Mouse (Mus musculus): ENCODE results near the gene Rpl18.
A peak's percentile ranks its signal among the peaks of the same experiment; 100 is the strongest.

Rpl18 gene

DNA sequence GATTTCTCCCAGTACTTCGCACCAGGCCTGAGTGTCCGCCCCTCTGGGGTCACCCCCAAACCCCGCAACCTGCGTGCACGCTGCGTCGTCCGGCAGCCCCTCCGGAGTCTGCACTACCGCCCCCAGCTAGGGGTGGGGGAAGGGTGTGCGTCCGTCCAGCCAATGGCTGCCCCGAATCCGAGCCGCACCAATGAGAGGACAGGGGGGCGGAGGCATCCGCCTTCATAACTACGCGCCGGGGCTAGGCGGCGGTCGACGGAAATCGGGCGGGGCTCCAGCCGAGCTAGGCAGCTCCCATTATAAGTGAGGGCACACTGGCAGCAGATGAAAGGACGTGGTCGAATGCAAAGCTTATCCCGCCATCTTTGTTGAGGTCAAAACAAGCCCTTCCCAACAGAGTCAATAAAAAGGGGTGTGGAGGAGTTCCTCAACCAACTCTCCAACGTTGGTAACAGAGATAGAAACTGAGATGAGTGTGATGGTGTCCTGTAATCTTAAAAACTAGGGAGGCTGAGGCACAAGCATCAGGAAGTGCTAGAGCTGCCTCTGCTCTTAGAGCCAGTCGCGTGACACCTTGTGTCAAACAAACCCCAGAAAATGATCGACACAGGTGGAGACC is at the start of gene Rpl18:
TSS of gene Rpl18 (plus strand) at position 368 of the 619 bp plus-strand sequence.
- DNase-seq (ENCODE audit: low spot score), result peak; percentile 93

DNA sequence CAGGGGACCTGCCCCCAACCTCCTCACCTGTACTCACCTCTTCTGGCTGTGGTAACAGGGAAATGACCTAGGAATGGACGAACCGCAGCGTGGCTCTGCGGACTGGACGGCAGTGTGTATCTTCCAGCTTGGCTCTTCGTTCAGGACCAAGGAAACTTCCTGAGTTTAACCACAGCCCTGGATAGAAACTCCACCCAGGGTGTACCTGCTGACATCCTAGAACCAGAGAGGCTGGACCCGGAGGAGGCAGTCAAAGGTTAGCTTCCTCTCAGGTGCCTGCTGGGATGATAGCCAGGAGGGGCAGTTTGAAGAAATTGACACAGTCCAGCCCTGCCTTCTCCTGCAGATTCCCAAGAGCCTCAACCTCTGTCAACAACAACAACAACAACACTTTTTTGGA is 49.1 kb upstream of the Rpl18 start, which contains the start of gene Fut2:
TSS of gene Fut2 (minus strand) at position 234 of the 400 bp plus-strand sequence.
- DNase-seq (ENCODE audit: low spot score), result no peak

DNA sequence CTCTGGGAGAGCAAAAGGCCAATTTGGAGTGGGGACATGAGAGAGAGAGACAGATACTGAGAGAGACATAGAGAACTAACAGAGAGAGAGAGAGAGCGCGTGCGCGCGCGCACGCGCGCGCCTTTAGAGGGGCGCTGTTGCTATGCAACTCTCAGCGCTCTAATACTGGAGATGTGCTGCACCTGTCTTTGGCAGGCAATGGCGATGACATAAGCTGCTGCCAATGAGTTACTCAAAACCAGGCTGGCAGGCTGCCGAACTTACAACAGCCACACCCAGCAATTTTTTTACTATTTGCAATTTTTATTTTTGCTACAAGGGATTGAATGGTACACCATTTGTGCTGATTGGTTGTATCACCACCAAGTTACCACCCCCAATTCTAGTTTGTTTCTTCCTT is 47.5 kb upstream of the Rpl18 start:
- no peak for DNase-seq (ENCODE audit: low spot score)

DNA sequence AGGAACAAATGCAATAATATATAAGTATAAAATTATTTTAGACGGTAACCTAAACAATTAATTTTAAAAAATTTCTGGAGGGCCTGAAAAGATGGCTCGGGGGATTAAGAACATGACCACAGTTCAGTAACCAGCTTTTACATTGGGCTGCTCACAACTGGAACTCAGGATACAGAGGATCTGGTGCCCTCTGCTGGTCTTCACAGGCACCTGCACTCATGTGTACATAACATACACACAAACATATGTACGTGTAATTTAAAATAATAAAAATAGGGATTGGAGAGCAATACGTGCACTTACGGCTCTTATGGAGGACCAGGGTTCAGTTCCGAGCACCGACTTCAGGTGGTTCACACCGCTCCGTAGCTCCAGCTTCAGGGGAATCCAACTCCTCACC is 46.3 kb upstream of the Rpl18 start:
- no peak for DNase-seq (ENCODE audit: low spot score)

DNA sequence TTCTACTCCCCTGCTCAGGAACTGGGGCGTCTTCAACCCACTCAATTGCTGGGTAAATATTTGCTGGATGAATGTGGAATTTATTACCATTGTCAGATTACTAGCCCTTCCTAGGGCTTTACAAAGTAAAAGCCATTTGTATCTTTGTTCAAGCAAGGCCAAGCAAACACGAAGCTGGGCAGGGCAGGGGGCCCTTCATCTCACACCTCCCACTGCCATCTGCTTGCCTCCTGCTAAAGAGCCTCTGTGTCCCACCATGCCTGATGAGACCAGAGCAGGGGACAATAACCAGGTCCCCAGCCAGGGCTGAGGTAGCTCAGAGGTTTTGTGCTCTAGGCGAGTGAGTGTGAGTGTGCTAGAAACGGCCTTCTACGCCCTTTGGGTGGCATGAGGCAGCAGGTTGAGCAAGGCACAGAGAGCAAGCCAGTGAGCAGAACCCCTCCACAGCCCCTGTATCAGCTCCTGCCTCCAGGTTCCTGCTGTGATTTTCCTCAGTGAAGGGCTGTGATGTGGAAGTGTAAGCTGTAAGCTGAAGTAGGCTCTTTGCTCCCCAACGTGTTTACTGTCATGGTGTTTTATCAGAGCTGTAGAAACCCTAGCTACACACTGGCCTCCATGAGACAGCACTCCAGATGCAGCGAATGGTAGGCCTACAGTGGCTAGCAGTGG is 37.5 kb upstream of the Rpl18 start:
- DNase-seq (ENCODE audit: low spot score), result no peak

DNA sequence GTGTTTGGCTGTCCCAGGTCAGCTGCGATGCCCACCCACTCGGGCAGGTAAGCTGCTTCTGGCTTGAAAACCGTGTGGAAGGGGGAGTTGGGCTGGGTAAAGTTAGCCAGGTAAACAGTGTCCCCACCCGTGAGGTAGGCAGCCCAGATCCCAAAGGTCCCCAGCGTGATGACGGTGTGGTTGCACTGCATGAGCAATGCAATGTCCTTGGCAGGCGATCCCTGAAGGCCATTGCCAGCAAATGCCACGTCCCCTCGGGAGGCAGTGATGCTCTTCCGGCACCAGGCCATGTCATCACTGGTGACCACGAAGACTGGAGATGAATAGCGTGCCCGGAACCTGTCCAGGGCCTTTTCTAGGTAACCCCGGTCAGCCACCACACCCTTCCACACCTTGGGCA is 36.7 kb upstream of the Rpl18 start:
- DNase-seq (ENCODE audit: low spot score), result no peak

DNA sequence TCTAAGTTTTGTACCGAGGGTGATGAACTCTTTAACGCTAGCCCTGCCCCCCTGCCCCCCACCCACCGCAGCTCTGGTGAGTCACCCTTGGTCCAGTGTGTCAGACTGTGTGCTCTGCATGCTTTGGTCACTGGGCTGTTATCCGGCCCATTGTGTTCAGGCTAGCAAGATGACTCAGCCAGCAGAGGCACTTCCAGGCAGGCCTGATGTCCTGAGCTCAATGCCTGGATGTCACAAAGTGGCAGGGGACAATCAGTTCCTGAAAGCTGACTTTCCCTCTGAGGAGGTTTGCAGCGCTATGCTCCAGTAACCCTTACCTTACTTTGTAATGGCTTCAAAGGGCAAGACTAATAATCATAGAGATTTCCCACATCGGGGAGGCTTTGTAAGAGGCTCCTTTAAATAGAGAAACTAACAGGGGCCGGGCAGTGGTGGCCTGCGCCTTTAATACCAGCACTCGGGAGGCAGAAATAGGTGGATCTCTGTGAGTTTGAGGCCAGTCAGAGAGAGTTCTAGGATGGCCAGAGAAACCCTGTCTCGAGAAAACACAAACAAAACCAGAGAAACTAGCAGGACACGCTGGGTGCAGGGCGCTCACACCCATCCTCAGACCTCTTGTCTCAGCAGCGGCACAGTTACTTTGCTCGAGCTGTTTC is 35.2 kb upstream of the Rpl18 start:
- DNase-seq (ENCODE audit: low spot score), result no peak

DNA sequence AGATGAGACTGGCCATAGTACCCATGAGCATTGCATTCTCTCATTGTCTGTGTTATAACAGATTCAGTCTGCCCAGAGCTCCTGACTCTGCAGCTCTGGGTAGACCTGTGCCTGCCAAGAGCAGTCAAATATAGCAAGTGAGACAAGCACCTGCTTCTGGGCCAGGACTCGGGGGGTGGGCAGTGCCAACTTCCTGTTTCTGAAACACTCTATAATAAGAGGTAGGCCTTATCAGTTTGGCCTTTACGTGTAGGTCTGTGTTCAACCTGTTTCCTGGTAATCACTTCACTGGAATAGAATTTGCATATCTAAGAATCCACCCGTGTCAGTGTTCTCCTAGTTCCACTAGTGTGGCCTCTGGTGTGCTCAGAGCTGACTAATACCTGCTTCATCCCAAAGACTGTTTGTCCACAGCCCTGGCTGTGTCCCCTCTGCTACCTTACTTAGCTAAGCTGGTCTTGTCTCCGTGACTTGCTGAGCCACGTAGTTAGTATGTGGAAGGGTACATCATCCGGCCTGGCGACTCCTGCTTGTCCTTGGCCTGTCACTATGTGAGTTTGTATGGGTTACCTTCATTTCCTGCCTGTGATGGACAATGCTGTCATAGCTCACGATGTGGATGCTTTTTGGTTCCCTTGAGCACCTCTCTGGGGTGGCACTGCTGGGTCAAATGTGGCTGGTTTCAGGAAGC is 34.1 kb upstream of the Rpl18 start:
- DNase-seq (ENCODE audit: low spot score), result no peak

DNA sequence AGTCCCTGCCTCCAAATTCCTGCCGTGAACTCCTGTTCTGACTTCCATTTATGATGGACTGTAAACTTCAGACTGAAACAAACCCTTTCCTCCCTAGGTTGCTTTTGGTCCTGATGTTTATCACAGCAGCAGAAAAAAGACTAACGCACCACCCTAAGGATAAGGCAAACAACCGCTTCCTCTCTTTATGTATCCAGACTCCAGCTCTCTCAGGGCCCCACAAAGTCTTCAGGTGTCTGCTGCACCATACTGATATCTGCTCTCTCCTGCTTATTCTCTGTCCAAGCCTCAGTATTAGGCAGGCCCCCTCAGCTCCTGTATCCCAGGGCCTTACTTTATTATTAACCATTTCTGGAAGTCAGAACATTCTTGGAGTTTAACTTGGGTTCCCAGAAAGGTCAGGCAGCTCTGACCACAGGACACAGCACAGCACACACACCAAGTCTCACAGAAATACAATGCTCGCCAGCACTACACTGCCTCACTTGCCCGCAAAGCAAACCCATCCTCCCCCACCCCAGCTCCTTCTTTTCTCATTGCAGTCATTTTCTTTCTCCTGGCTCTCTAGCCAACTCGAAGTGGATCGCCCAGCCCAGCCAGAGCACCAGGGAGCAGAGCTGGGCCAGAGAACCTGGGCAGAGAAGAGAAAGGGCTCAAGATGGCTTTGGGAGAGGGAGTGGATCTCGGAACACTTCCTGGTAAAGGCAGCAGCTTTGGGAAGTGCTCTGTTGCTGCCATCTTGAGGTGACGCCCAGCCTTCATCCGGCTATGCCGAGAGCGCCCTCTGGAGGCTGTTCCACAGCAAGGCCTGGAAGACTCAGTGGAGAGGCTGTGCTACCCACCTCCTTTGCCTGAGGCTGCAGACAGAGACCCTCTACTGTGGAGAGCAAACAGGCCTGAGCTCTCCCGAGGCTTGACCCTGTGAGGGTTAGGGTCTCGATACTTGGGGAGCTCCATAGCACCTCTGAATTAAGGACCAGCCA is 32.8 kb upstream of the Rpl18 start:
- no peak for DNase-seq (ENCODE audit: low spot score)

DNA sequence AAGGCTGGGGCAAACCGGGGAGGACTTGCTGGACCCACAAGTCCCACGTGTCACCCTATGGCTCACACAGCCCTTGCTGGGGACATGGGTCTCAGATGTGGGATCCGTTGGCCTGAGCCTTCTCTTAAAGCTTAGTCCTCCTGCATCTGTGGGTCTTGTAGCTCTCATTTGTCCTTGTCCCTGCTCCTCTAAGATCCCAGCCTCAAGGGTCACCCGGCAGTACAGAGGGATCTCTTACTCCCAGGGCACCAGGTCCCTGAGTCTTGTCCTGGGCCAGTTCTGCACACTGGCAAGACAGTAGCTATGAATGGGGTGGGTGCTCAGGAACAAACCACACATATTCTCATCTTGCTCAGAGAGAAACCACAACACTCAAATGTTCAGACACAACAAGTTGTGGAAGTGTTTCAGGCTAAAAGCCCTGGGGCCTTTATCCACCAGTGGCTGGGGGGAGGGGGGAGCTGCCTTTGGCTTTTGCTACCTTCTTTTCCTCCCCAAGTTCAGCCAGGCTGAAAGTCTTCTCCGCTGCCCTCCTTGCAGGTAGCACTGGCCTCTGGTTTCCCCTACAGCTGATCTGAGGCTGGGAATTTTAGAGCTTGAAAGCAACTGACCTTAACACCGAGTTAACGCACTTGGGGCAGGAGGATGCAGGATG is 31.7 kb upstream of the Rpl18 start, which contains the start of gene Ntn5:
TSS of gene Ntn5 (plus strand) at position 627 of the 655 bp plus-strand sequence.
- DNase-seq (ENCODE audit: low spot score), result no peak

DNA sequence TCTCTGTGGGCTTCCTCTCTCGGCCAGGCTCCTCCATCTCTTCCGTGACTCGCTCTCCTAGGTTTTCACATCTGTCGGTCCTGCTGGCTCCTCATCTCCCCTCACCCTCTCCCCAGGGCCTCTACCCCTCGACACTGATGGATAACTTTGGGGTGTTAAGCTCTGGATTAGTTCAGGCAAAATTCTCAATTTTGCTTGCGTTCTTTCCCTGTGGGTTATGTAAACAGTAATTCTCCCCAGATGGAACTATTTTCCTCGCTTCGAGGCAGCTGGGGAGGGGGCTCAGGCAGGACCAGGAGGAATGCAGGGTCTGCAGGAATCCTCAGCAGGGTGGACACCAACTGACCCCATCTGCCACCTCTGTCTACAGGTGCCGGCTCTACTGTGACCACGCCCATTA is 29.4 kb upstream of the Rpl18 start:
- DNase-seq (ENCODE audit: low spot score), result no peak

DNA sequence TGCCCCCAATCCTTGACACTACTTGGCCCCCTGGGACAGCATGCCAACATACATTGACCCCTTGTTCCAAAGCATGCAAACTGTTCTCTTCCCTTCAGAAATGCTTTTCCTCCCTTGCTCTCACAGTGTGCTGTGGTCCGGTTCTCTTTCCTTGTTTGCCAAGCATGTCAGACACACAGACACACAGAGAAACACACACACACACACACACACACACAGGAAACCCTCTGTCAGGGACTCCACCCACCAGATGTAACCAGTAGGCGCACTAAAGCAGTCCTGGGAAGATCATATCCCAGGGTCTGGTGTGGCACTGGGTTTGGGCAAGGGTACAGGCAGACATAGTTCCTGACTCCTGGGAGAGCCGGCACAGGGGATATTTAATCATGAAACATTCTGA is 28.4 kb upstream of the Rpl18 start:
- no peak for DNase-seq (ENCODE audit: low spot score)

DNA sequence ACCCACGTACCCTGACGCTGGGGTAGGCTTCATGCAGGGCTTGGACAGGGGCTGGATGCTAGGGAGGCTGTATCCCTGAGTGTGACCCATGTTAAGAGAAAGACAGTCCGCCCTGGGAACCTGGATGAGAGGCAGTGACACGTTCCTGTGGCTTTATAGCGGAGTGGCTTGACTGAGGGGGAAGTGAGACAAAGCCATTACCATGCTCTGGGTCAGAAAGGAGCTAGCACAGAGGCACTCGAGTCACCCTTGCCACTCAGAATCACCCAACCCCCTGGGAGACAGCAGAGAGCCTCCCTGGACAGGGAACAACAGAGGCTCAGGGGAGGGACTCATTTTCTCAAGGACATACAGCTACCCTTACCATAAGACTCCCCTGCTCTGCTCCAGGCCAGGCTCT is 26.2 kb upstream of the Rpl18 start:
- no peak for DNase-seq (ENCODE audit: low spot score)

DNA sequence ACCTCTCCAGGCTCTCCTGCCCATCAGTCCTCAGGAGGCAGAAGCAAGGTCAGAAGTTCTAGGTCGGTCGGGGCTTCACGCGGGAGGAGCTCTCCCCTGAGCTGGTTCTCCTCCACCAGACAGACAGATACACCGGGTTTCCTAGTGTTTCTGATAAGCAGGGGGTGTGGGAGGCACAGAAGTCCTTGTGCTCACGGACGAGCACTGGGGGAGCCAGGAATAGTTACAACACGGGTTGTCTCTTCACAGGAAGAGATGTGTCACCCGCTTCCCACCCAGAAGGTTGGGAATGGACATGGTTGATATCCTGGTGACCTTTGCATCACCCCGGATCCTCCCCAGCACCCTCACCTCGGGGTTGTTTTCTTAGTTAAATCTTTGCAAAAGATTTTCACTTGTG is 25.5 kb upstream of the Rpl18 start:
- DNase-seq (ENCODE audit: low spot score), result no peak

DNA sequence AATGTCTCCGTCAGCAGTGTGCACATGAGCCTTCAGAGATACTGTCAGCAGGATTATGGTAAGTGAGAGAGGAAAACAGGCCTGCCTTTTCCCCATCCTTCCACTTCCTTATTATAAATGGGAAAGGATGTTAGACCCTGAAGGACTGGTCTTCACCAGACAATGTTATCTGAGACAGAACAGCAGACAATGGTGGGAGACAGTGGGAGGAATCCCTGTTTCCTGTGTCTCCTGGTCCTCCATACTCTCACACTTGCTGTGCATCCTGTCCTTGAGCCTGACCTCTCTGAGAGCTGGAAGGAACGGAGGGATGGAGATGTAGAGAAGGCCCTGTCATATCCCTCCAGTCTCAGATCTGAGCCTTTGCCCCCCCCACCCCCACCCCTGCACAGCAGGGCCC is 22.9 kb upstream of the Rpl18 start:
- DNase-seq (ENCODE audit: low spot score), result no peak

DNA sequence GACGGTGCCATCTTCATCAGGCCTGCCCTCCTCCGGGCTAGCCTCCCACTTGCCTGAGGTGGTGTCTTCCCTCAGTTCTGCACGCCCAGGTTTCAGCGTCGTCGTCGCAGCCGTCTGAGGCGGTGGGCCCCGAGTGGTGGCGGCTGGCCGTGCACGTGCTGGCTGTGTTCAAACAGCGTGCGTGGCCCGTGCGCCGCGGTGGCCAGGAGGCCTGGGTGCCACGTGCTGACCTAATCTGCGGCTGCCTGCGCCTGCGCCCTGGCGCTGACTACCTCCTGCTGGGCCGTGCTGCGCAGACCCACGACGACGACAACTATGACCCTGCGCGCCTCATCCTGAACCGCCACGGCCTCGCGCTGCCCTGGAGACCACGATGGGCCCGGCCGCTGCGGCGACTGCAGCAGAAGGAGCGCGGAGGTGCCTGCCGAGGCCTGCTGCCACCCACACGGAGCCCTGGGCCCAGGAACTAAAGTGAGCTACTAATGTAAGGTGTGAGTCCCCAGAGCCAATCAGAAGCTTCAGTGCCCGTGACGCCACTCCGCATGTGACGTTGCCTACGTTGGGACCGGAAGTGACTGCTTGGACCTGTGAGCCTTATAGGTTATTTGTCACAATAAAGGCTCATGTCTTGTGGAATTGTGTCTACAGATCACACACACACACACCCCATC is 21.2 kb upstream of the Rpl18 start, which contains the start of gene Sec1:
TSS of gene Sec1 (minus strand) at position 482 of the 671 bp plus-strand sequence.
- DNase-seq (ENCODE audit: low spot score), result no peak

DNA sequence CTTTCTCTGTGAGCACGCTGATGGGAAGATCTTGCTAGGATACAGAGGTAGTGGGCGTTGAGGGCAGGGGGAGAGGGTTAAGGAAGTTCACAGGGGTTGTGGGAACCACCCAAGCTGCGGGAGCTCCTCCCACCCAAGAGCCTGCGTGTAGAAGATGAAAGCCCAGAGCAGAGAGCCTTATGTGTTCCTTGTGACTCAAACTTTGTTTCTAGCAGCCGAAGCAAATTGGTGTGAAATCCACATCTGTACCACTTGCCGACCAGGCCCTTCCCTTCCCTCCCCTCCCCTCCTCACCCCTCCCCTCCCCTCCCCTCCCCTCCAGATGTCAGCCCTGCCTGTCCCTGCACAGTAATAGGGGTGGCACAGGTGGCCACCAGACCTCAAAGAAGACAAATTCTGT is 20.2 kb upstream of the Rpl18 start:
- no peak for DNase-seq (ENCODE audit: low spot score)

DNA sequence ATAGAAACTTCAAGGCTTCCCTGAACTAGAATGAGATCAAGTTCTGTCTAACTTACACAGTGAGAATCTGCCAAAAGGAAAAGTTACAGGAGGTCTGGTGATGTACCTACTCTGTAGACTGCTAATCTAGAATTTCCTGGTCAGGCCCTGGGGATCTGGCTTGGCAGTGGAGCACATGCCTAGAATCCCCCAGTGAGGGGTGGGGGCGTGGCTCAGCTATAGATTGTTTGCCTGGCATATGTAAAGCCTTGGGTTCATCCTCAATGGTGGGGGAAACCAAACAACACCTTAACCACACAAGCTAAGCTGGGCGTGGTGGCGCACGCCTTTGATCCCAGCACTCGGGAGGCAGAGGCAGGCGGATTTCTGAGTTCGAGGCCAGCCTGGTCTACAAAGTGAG is 17.4 kb upstream of the Rpl18 start:
- DNase-seq (ENCODE audit: low spot score), result no peak

DNA sequence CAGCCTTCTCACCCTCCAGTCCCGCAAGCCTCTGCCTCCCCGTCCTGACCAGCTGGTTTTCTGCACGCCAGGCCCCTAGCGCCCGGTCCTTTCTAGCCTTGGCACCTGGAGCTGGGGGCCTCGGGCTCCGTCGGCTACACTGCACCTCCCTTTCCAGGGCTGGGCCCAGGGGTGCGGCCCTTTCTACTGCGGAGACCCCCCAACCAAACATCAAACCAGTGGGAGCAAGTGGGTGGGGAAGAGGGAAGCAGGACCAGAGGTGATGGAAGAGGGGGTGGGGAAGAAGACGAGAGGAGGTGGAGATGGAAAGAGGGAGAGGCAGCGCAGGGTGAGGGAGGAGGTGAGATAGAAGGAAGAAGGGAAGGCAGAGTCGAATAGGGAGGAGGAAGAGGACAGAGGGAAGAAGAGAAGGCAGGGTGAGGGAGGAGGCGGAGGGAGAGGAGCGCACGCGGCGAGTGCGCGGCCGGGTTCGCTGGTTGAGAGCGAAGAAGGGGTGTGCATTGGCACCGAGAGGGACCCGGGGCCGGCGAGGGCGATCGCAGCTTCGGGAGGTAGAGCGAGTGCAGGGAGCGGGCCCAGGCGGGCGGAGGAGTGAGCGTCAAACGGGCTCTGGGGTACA is 15.6 kb upstream of the Rpl18 start, which contains the start of gene Car11:
TSS of gene Car11 (plus strand) at position 321 of the 619 bp plus-strand sequence.
- no peak for DNase-seq (ENCODE audit: low spot score)
